Mouse (Mus musculus): ENCODE data around the gene Oxt.

DNA sequence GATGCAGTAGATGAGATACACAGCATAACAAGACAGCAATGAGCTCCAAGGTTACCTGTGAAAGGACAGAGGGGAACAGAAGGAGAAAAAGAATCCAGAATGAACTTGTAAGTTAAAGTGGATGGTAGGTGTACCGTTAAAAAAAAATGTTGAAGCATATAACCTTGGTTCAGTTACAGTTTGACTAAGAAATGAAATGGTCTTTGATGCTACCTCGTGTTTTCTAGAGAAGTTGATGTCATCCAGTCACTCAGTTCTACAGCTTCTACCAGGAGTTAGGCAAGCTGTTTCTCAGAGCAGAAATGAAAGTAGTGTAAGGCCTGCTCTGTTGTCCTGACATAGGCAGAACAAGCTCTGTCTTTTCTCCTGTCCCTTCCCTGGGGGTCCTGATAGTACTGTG lies 46.7 kb upstream of the Oxt start:
- TF ChIP-seq POLR2A (IDR thresholded peaks at IDR 0.05; ENCODE audit: low read depth, low read length) = no peak
- TF ChIP-seq CTCF (IDR thresholded peaks at IDR 0.05; ENCODE audit: borderline replicate concordance, insufficient read depth, low read length) = no peak
